Comparison of ENCODE assay signal across 12 mouse cellular contexts in genomic region chr5:110204777-110205176, GRCm38 (mm10). TPM values are rescaled to one million over a fixed set of nuclear protein-coding genes. Genes with fewer than 3 reads are reported as not detected.
DNase-seq lines count a peak whose midpoint lies in the region; ATAC-seq and TF ChIP-seq lines count a peak whose summit lies in the region.
"Had no signal": no experiment of that assay in that cellular context is flagged by ENCODE, and none has a peak within 500 bp of the region (broad histone marks: within the 10 kb centered on the region; RNA-seq: fewer than 3 reads in every experiment).

No protein-coding gene starts in this region.

- no peak for DNase-seq in liver, postnatal 0 days
- DNase-seq in liver, embryonic 11.5 days (ENCODE audit: low spot score) = no peak
- DNase-seq in CH12.LX (ENCODE audit: extremely low read depth) (peak; percentile 24), ZHBTc4 (ENCODE audit: low read depth, low spot score) (peak; percentile 27)
- peak; percentile 32 for DNase-seq in retina, embryonic 14.5 days (ENCODE audit: low spot score)
- no peak for DNase-seq in frontal cortex, postnatal 14 days (ENCODE audit: low spot score in 2 of 2)
- no peak for DNase-seq in heart, adult 11 months
- DNase-seq: adrenal gland, adult 8-10 months; left cerebral cortex, postnatal 4 days; right cerebral cortex, adult 18-20 months had no signal

- no peaks in the 10 kb centered on the region for H3K27me3 ChIP-seq in liver, postnatal 0 days (ENCODE audit: insufficient read depth, low read length)
- H3K27me3 ChIP-seq in liver, embryonic 11.5 days (replicated peaks; ENCODE audit: control insufficient read depth, insufficient read depth, low read length) = no peaks in the 10 kb centered on the region
- no peaks in the 10 kb centered on the region for H3K27me3 ChIP-seq in CH12.LX (replicated peaks)
- H3K27me3 ChIP-seq: embryonic facial prominence, embryonic 13.5 days had no signal

- H3K4me2 ChIP-seq in liver, postnatal 0 days (ENCODE audit: low read depth, low read length) = no peak overlapping the region
- no peak overlapping the region for H3K4me2 ChIP-seq in liver, embryonic 11.5 days
- H3K4me2 ChIP-seq in CH12.LX (ENCODE audit: insufficient read depth, low read depth, poor library complexity, severe bottlenecking) = no peak overlapping the region
- H3K4me2 ChIP-seq: embryonic facial prominence, embryonic 13.5 days had no signal

- H3K4me3 ChIP-seq in liver, postnatal 0 days (ENCODE audit: low read depth, low read length) = no peak overlapping the region
- no peak overlapping the region for H3K4me3 ChIP-seq in liver, embryonic 11.5 days (ENCODE audit: low read depth, low read length)
- H3K4me3 ChIP-seq in CH12.LX (replicated peaks in 1 of 3; ENCODE audit: low read depth in 2 of 3, low read length in 2 of 3, poor library complexity in 1 of 3) = no peak overlapping the region
- H3K4me3 ChIP-seq: embryonic facial prominence, embryonic 13.5 days; midbrain, embryonic 10.5 days had no signal

- no peak overlapping the region for H3K9ac ChIP-seq in liver, postnatal 0 days (replicated peaks)
- H3K9ac ChIP-seq in liver, embryonic 11.5 days (ENCODE audit: low read depth, low read length) = no peak overlapping the region
- no peak overlapping the region for H3K9ac ChIP-seq in CH12.LX (ENCODE audit: insufficient read depth, low read depth)
- H3K9ac ChIP-seq: embryonic facial prominence, embryonic 13.5 days had no signal

- in situ Hi-C loops in CH12.LX (cut with MboI; ENCODE audit: low pct_ligation_motif_present, low pct_unique_long_range_greater_than_20kb, low sequenced_read_pairs) = no loop called here

- WGBS in liver, postnatal 0 days (ENCODE audit: insufficient replicate concordance) = 68% methylated on average over 6 of the region's 6 CpGs
- 82% methylated on average over 6 of the region's 6 CpGs for WGBS in liver, embryonic 11.5 days

- dilution Hi-C loops in CH12.LX (cut with MboI; ENCODE audit: extremely low pct_ligation_motif_present, extremely low pct_unique_long_range_greater_than_20kb, low sequenced_read_pairs) = no loop called here

- TF ChIP-seq POLR2A in CH12.LX (IDR thresholded peaks at IDR 0.05; ENCODE audit: low read depth, low read length) = no peak

- H3K36me3 ChIP-seq in liver, postnatal 0 days (replicated peaks; ENCODE audit: insufficient read depth, low read length) = peaks cover 88% of the 10 kb centered on the region
- H3K36me3 ChIP-seq in liver, embryonic 11.5 days (ENCODE audit: control insufficient read depth, insufficient read depth, low read length) = peaks cover 59% of the 10 kb centered on the region
- H3K36me3 ChIP-seq in CH12.LX (replicated peaks in 1 of 2; ENCODE audit: control insufficient read depth in 1 of 2, insufficient read depth in 1 of 2, low read length in 1 of 2) = peaks cover 74 to 91% of the 10 kb centered on the region in 2 experiments

- no peak overlapping the region for H3K27ac ChIP-seq in liver, postnatal 0 days (ENCODE audit: low read depth)
- H3K27ac ChIP-seq in liver, embryonic 11.5 days (ENCODE audit: low read depth, low read length) = no peak overlapping the region
- H3K27ac ChIP-seq in CH12.LX (ENCODE audit: insufficient read depth, low read depth) = no peak overlapping the region
- H3K27ac ChIP-seq: embryonic facial prominence, embryonic 13.5 days; midbrain, embryonic 10.5 days had no signal

- TF ChIP-seq RAD21 in CH12.LX (IDR thresholded peaks at IDR 0.05; ENCODE audit: low read depth, low read length) = peak; percentile 7

- H3K9me3 ChIP-seq in liver, postnatal 0 days (ENCODE audit: low read length) = no peaks in the 10 kb centered on the region
- H3K9me3 ChIP-seq in liver, embryonic 11.5 days (ENCODE audit: control insufficient read depth, low read length) = no peaks in the 10 kb centered on the region
- no peaks in the 10 kb centered on the region for H3K9me3 ChIP-seq in CH12.LX (replicated peaks; ENCODE audit: low read length)
- H3K9me3 ChIP-seq: embryonic facial prominence, embryonic 13.5 days; midbrain, embryonic 10.5 days had no signal

- no peaks in the 10 kb centered on the region for H3K4me1 ChIP-seq in liver, postnatal 0 days (ENCODE audit: insufficient read depth)
- H3K4me1 ChIP-seq in liver, embryonic 11.5 days (replicated peaks; ENCODE audit: control insufficient read depth, insufficient read depth, low read length) = no peaks in the 10 kb centered on the region
- no peaks in the 10 kb centered on the region for H3K4me1 ChIP-seq in CH12.LX (ENCODE audit: control insufficient read depth in 1 of 2, insufficient read depth in 2 of 2)
- H3K4me1 ChIP-seq: embryonic facial prominence, embryonic 13.5 days; midbrain, embryonic 10.5 days had no signal

- ATAC-seq in liver, postnatal 0 days = no peak
- ATAC-seq in liver, embryonic 11.5 days (replicated peaks; ENCODE audit: low FRiP score) = no peak

- no peaks in the 10 kb centered on the region for H3K79me2 ChIP-seq in CH12.LX (replicated peaks; ENCODE audit: control insufficient read depth, extremely low read depth, insufficient read depth, poor library complexity, severe bottlenecking)

- TF ChIP-seq EP300 in liver, postnatal 0 days (IDR thresholded peaks at IDR 0.05; ENCODE audit: low read depth) = no peak
- no peak for TF ChIP-seq EP300 in CH12.LX (IDR thresholded peaks at IDR 0.05; ENCODE audit: low read length)

- TF ChIP-seq CTCF in liver, postnatal 0 days (IDR thresholded peaks at IDR 0.05; ENCODE audit: low read depth) = peak; percentile 65
- TF ChIP-seq CTCF in CH12.LX (conservative IDR thresholded peaks at IDR 0.05 in 1 of 2, IDR thresholded peaks at IDR 0.05 in 1 of 2; ENCODE audit: low read depth in 2 of 2, low read length in 2 of 2) = peak; percentile 25 to 62; a peak in 2 of 4 replicates

TF ChIP-seq in CH12.LX, 34 proteins besides CTCF, POLR2A, EP300 and RAD21:
- TF ChIP-seq USF1 (IDR thresholded peaks at IDR 0.05; ENCODE audit: low read depth, low read length) (no peak), TBP (conservative IDR thresholded peaks at IDR 0.05; ENCODE audit: low read depth, low read length) (no peak), ZNF384 (IDR thresholded peaks at IDR 0.05; ENCODE audit: low read depth, low read length) (no peak), NRF1 (IDR thresholded peaks at IDR 0.05; ENCODE audit: low read depth, low read length) (no peak), SMC3 (IDR thresholded peaks at IDR 0.05; ENCODE audit: low read depth, low read length) (peak; percentile 45), RCOR1 (conservative IDR thresholded peaks at IDR 0.05; ENCODE audit: low read depth, low read length) (no peak), MAFK (IDR thresholded peaks at IDR 0.05; ENCODE audit: insufficient replicate concordance, low read length) (no peak), NELFE (IDR thresholded peaks at IDR 0.05; ENCODE audit: low read depth, low read length) (no peak)

RNA-seq across cellular contexts. Expression of gene Ankle2, which starts 26.0 kb away (rescaled TPM):
- polyA plus RNA-seq in liver, postnatal 0 days (2015; fragmentation: Nextera tagmentation; extraction: Ambion mirVana) = 8.6 and 10.7 TPM in 2 replicates
- polyA plus RNA-seq in liver, embryonic 11.5 days (2014; fragmentation: Nextera tagmentation; extraction: Ambion mirVana) = 30.4 and 30.5 TPM in 2 replicates
- total RNA-seq in CH12.LX (2012; rRNA removed) = 30.8 and 33.2 TPM in 2 replicates
- 35.3 and 40.5 TPM in 2 replicates for total RNA-seq in CH12.LX (2014; rRNA removed)
- 35.7 and 37.1 TPM in 2 replicates for polyA plus RNA-seq in CH12.LX (2012; ENCODE audit: insufficient read length, low read depth)

RNA-seq across cellular contexts. Expression of gene Golga3, which starts 28.3 kb away (rescaled TPM):
- polyA plus RNA-seq in liver, postnatal 0 days (2015; fragmentation: Nextera tagmentation; extraction: Ambion mirVana) = 3.5 and 4.1 TPM in 2 replicates
- polyA plus RNA-seq in liver, embryonic 11.5 days (2014; fragmentation: Nextera tagmentation; extraction: Ambion mirVana) = 19.2 and 20.4 TPM in 2 replicates
- 15.0 and 15.7 TPM in 2 replicates for total RNA-seq in CH12.LX (2012; rRNA removed)
- 10.0 and 10.8 TPM in 2 replicates for total RNA-seq in CH12.LX (2014; rRNA removed)
- polyA plus RNA-seq in CH12.LX (2012; ENCODE audit: insufficient read length, low read depth) = 18.0 and 18.2 TPM in 2 replicates

Comparison
In these comparisons a context has a peak if more than half of its experiments do, and no peak if none do; other contexts are left out.
1. DNase-seq: peak in CH12.LX (single experiment), ZHBTc4 (single experiment) and retina, embryonic 14.5 days (single experiment); none in liver, postnatal 0 days (single experiment), liver, embryonic 11.5 days (single experiment), frontal cortex, postnatal 14 days (0 of 2) and heart, adult 11 months (single experiment).